Mouse (Mus musculus): ENCODE measurements at regions not wholly inside any gene's neighbourhood (a gene's known extent, or its start where the extent isn't known, plus 50 kb on each side); places are given as distances from the start of the nearest gene placed in this dataset.
A peak's percentile ranks its signal among the peaks of the same experiment; 100 is the strongest.

DNA sequence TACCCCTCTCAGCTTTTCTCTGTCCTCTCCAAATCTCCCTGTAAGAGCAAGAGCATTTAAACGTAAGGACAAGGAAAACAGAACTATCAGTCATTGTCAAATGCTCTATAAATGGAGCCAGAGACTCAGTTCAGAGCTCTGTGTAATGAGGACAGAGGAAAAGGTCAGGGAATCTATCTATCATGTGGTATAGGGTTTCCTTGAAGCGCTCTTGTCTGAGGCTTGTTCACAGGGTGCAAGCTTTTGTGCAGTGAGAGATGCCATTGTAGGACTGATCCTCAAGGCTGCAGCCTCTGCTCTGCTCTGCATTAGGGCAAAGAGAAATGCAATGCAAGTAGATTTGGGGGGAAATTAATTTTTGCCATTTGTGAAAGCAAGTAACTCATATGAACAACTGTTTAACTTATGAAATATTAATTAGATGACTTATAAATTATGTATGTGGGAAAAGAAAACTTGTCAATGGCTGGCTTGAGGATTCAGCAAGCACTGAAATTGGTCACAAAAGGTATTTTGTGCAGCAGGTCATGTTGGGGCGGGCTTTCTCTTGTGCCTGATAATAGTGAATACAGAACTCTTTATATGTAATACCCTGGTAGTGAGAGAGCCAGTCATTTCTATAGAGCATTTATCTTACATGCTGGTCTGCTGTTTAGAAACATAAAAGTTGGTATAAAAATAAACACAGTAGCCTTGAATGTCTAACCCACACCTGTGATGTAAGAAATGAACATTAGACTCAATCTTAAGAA is 104.0 kb upstream of the Ednrb start:
- Histone ChIP-seq H3K4me3 (ENCODE audit: insufficient read depth, low read depth, low read length) (no peak overlapping the region), H3K9ac (ENCODE audit: low read depth, low read length) (no peak overlapping the region), H3K4me1 (ENCODE audit: control insufficient read depth, insufficient read depth, low read length) (no peaks in the 10 kb centered on the region), H3K27ac (replicated peaks; ENCODE audit: insufficient read depth, low read depth, low read length) (no peak overlapping the region), H3K79me2 (ENCODE audit: control insufficient read depth, insufficient read depth, low read length) (no peaks in the 10 kb centered on the region), H3K36me3 (ENCODE audit: control insufficient read depth, insufficient read depth, low read length) (no peaks in the 10 kb centered on the region), H3K27me3 (ENCODE audit: control insufficient read depth, insufficient read depth, low read length) (no peaks in the 10 kb centered on the region)
- whole genome bisulfite sequencing = 72% methylated on average over 3 of the region's 3 CpGs
- TF ChIP-seq CTCF (IDR thresholded peaks at IDR 0.05; ENCODE audit: low read depth, low read length) = no peak
- no peak for TF ChIP-seq POLR2A (IDR thresholded peaks at IDR 0.05; ENCODE audit: extremely low read depth, insufficient read depth, low read length)
- DNase-seq (ENCODE audit: extremely low read depth, low read depth, low spot score) = no peak

DNA sequence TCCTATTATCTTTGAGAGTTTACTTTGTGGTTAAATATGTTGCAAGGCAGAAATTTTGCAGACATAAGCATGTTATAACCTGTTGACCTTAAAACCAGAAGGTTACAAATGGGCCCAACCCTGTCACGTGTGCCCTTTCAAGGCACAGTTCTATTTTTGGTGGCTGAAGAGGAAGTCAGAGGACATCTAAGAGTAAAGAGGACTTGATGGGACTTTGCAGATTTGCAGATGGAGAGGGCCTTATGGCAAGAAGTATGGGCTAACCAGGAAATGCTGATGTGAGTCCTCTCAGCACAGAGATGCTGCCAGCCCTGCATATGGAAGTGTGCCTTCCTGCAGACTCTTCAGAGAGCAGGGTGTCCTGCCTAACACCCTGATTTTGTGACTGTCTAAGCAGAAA is 101.6 kb upstream of the Ednrb start:
- peak; percentile 21 for DNase-seq (ENCODE audit: extremely low read depth, low read depth, low spot score)
- no peak overlapping the region for H3K27ac ChIP-seq (replicated peaks; ENCODE audit: insufficient read depth, low read depth, low read length)
- no peaks in the 10 kb centered on the region for H3K27me3 ChIP-seq (ENCODE audit: control insufficient read depth, insufficient read depth, low read length)
- no peak overlapping the region for H3K4me3 ChIP-seq (ENCODE audit: insufficient read depth, low read depth, low read length)
- H3K9ac ChIP-seq (ENCODE audit: low read depth, low read length) = no peak overlapping the region
- H3K79me2 ChIP-seq (ENCODE audit: control insufficient read depth, insufficient read depth, low read length) = no peaks in the 10 kb centered on the region
- WGBS = 67% methylated on average over 1 of the region's 1 CpGs
- no peaks in the 10 kb centered on the region for H3K36me3 ChIP-seq (ENCODE audit: control insufficient read depth, insufficient read depth, low read length)
- no peaks in the 10 kb centered on the region for H3K4me1 ChIP-seq (ENCODE audit: control insufficient read depth, insufficient read depth, low read length)
- TF ChIP-seq POLR2A (IDR thresholded peaks at IDR 0.05; ENCODE audit: extremely low read depth, insufficient read depth, low read length) (no peak), CTCF (IDR thresholded peaks at IDR 0.05; ENCODE audit: low read depth, low read length) (no peak)

DNA sequence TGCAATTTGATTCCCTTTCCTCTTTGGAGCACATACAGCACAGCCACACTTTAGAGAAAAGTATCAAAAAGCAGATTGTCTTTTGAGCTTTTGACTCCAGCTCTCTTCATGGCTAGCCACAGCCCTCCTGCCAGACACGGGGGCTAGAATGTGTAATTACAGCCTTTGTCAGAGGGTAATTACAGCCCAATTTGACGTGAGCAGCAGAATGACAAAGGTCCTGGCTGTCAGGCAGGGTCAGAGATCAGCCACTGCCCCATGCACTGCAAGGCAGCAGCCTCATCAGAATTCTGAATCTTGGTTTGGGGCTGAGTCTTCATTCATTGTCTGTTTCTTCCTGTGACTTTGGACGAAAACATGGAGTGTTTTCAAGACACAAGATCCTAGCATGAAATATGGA is 95.7 kb upstream of the Ednrb start:
- no peak overlapping the region for H3K9ac ChIP-seq (ENCODE audit: low read depth, low read length)
- H3K4me3 ChIP-seq (ENCODE audit: insufficient read depth, low read depth, low read length) = no peak overlapping the region
- no peaks in the 10 kb centered on the region for H3K27me3 ChIP-seq (ENCODE audit: control insufficient read depth, insufficient read depth, low read length)
- no peaks in the 10 kb centered on the region for H3K36me3 ChIP-seq (ENCODE audit: control insufficient read depth, insufficient read depth, low read length)
- H3K27ac ChIP-seq (replicated peaks; ENCODE audit: insufficient read depth, low read depth, low read length) = no peak overlapping the region
- no peaks in the 10 kb centered on the region for H3K79me2 ChIP-seq (ENCODE audit: control insufficient read depth, insufficient read depth, low read length)
- DNase-seq (ENCODE audit: extremely low read depth, low read depth, low spot score) = no peak
- H3K4me1 ChIP-seq (ENCODE audit: control insufficient read depth, insufficient read depth, low read length) = no peaks in the 10 kb centered on the region
- TF ChIP-seq CTCF (IDR thresholded peaks at IDR 0.05; ENCODE audit: low read depth, low read length) (no peak), POLR2A (IDR thresholded peaks at IDR 0.05; ENCODE audit: extremely low read depth, insufficient read depth, low read length) (no peak)
- WGBS = 36% methylated on average over 3 of the region's 3 CpGs

DNA sequence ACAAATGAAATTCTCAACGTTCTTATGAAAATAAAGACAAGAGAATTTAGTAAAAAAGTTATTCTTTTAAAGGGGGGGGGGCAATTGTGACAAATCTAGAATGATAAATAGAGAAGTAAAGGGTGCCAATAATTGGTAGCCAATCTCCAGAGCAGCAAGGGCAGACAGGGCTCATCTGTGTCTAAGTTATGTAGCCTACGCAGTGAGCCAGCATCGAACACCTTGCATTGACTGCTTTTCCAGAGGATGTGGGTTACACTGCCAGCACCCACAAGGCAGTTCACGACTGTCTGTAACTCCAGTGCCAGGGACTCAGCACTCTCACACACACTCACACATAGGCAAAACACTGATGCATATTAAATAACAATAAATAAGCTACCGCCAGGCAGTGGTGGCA is 94.7 kb upstream of the Ednrb start:
- H3K9ac ChIP-seq (ENCODE audit: low read depth, low read length) = no peak overlapping the region
- WGBS = 83% methylated on average over 5 of the region's 5 CpGs
- no peak for DNase-seq (ENCODE audit: extremely low read depth, low read depth, low spot score)
- no peak overlapping the region for H3K27ac ChIP-seq (replicated peaks; ENCODE audit: insufficient read depth, low read depth, low read length)
- H3K79me2 ChIP-seq (ENCODE audit: control insufficient read depth, insufficient read depth, low read length) = no peaks in the 10 kb centered on the region
- no peaks in the 10 kb centered on the region for H3K27me3 ChIP-seq (ENCODE audit: control insufficient read depth, insufficient read depth, low read length)
- no peak overlapping the region for H3K4me3 ChIP-seq (ENCODE audit: insufficient read depth, low read depth, low read length)
- no peaks in the 10 kb centered on the region for H3K36me3 ChIP-seq (ENCODE audit: control insufficient read depth, insufficient read depth, low read length)
- H3K4me1 ChIP-seq (ENCODE audit: control insufficient read depth, insufficient read depth, low read length) = no peaks in the 10 kb centered on the region
- TF ChIP-seq POLR2A (IDR thresholded peaks at IDR 0.05; ENCODE audit: extremely low read depth, insufficient read depth, low read length) (no peak), CTCF (IDR thresholded peaks at IDR 0.05; ENCODE audit: low read depth, low read length) (no peak)

DNA sequence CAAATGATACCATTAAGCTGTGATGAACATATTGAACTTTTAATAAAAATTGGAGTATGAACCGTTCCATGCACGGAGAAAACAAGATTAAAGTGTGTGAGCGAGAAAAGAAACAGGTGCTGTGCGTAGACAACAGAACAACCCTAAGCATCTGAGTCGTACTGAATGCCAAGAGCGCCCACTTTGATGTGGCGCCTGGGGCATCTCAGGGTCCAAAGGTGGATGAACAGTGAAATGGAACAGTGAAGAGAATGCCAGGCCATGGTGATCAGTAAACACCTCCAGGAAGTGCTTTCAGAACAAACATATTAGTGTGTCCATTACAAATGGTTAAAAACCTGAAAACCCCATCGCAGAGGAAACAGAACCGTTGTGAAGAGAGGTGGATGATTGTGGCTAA is 94.0 kb upstream of the Ednrb start:
- DNase-seq (ENCODE audit: extremely low read depth, low read depth, low spot score) = no peak
- no peak overlapping the region for H3K9ac ChIP-seq (ENCODE audit: low read depth, low read length)
- no peaks in the 10 kb centered on the region for H3K27me3 ChIP-seq (ENCODE audit: control insufficient read depth, insufficient read depth, low read length)
- no peaks in the 10 kb centered on the region for H3K36me3 ChIP-seq (ENCODE audit: control insufficient read depth, insufficient read depth, low read length)
- WGBS = 91% methylated on average over 9 of the region's 9 CpGs
- H3K4me1 ChIP-seq (ENCODE audit: control insufficient read depth, insufficient read depth, low read length) = no peaks in the 10 kb centered on the region
- no peak overlapping the region for H3K27ac ChIP-seq (replicated peaks; ENCODE audit: insufficient read depth, low read depth, low read length)
- TF ChIP-seq POLR2A (IDR thresholded peaks at IDR 0.05; ENCODE audit: extremely low read depth, insufficient read depth, low read length) (no peak), CTCF (IDR thresholded peaks at IDR 0.05; ENCODE audit: low read depth, low read length) (no peak)
- H3K79me2 ChIP-seq (ENCODE audit: control insufficient read depth, insufficient read depth, low read length) = no peaks in the 10 kb centered on the region
- H3K4me3 ChIP-seq (ENCODE audit: insufficient read depth, low read depth, low read length) = no peak overlapping the region

DNA sequence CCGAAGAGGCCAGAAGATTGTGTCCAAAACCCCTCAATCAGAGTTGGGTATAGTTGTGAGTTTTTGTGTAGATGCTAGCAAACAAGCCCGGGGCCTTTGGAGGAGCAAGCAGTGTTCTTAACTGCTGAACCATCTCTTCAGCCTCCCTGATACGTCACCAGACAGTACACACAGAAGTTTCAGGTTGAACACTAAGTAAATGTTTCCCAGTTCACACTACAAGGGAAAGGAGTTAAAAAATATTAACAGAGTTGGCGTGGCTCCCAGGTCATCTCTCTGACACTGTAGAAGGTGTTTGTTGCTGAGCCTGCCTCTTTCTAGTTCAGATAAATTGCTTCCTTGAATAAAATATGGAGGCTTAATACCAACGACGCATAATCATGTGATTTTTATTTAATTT is 93.5 kb upstream of the Ednrb start:
- DNase-seq (ENCODE audit: extremely low read depth, low read depth, low spot score) = no peak
- no peak overlapping the region for H3K27ac ChIP-seq (replicated peaks; ENCODE audit: insufficient read depth, low read depth, low read length)
- WGBS = 71% methylated on average over 6 of the region's 6 CpGs

More for the DNA sequence above, 93.5 kb upstream of the Ednrb start:
- no peak for TF ChIP-seq POLR2A (IDR thresholded peaks at IDR 0.05; ENCODE audit: extremely low read depth, insufficient read depth, low read length)
- TF ChIP-seq CTCF (IDR thresholded peaks at IDR 0.05; ENCODE audit: low read depth, low read length) = no peak
- Histone ChIP-seq H3K79me2 (ENCODE audit: control insufficient read depth, insufficient read depth, low read length) (no peaks in the 10 kb centered on the region), H3K9ac (ENCODE audit: low read depth, low read length) (no peak overlapping the region), H3K36me3 (ENCODE audit: control insufficient read depth, insufficient read depth, low read length) (no peaks in the 10 kb centered on the region), H3K27me3 (ENCODE audit: control insufficient read depth, insufficient read depth, low read length) (no peaks in the 10 kb centered on the region), H3K4me3 (ENCODE audit: insufficient read depth, low read depth, low read length) (no peak overlapping the region), H3K4me1 (ENCODE audit: control insufficient read depth, insufficient read depth, low read length) (no peaks in the 10 kb centered on the region)

Data from liver, adult 2 months (tissue).